Mouse (Mus musculus): ENCODE measurements at regions not wholly inside any gene's neighbourhood (a gene's known extent, or its start where the extent isn't known, plus 50 kb on each side); places are given as distances from the start of the nearest gene placed in this dataset.

- TF ChIP-seq CTCF (IDR thresholded peaks at IDR 0.05; ENCODE audit: low read depth): no peak
- no peaks in the 10 kb centered on the region for H3K4me1 ChIP-seq (replicated peaks; ENCODE audit: insufficient read depth, low read length)
- DNase-seq (ENCODE audit: low spot score) (no peak), ATAC-seq (replicated peaks; ENCODE audit: low FRiP score, low read depth) (no peak)
- H3K4me3 ChIP-seq (replicated peaks; ENCODE audit: low read depth, low read length): no peak overlapping the region
- no peak overlapping the region for H3K9ac ChIP-seq (ENCODE audit: low read depth, low read length)
- no peak overlapping the region for H3K4me2 ChIP-seq (ENCODE audit: low read length)
- 66% methylated on average over 4 of the region's 4 CpGs for WGBS
- H3K36me3 ChIP-seq (ENCODE audit: insufficient read depth, low read length): no peaks in the 10 kb centered on the region
- no peaks in the 10 kb centered on the region for H3K27me3 ChIP-seq (ENCODE audit: insufficient read depth, low read length)
- no peaks in the 10 kb centered on the region for H3K9me3 ChIP-seq (replicated peaks; ENCODE audit: low read length)
- no peak overlapping the region for H3K27ac ChIP-seq
Measured at GRCm38 (mm10) chr13:31254016-31254415, 280.0 kb downstream of the Gm5447 start.

DNA sequence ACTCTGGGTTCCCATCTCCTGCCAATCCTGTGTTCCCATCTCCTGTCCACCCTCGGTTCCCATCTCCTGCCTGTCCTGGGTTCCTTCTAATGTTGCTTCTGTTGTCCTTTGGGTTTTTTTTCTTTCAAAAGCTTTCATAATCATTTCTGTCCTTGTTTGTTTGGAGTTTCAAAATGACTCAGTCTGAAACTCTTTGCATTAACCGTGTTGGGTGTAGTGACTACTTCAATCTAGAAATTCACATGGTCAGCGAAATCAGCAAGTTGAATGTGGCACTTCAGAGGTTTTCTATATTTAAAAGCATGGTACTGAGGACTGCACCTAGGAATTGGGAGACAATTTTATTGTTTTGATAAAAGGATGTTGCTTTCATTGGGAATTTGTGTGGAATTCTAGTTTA lies 280.7 kb downstream of the Gm5447 start:
- H3K4me3 ChIP-seq (replicated peaks; ENCODE audit: low read depth, low read length): no peak overlapping the region
- TF ChIP-seq CTCF (IDR thresholded peaks at IDR 0.05; ENCODE audit: low read depth): no peak
- no peaks in the 10 kb centered on the region for H3K4me1 ChIP-seq (replicated peaks; ENCODE audit: insufficient read depth, low read length)
- H3K36me3 ChIP-seq (ENCODE audit: insufficient read depth, low read length): no peaks in the 10 kb centered on the region
- no peaks in the 10 kb centered on the region for H3K27me3 ChIP-seq (ENCODE audit: insufficient read depth, low read length)
- no peak for ATAC-seq (replicated peaks; ENCODE audit: low FRiP score, low read depth)
- H3K4me2 ChIP-seq (ENCODE audit: low read length): no peak overlapping the region
- no peaks in the 10 kb centered on the region for H3K9me3 ChIP-seq (replicated peaks; ENCODE audit: low read length)
- no peak overlapping the region for H3K27ac ChIP-seq
- 89% methylated on average over 3 of the region's 3 CpGs for WGBS
- DNase-seq (ENCODE audit: low spot score): no peak
- no peak overlapping the region for H3K9ac ChIP-seq (ENCODE audit: low read depth, low read length)

DNA sequence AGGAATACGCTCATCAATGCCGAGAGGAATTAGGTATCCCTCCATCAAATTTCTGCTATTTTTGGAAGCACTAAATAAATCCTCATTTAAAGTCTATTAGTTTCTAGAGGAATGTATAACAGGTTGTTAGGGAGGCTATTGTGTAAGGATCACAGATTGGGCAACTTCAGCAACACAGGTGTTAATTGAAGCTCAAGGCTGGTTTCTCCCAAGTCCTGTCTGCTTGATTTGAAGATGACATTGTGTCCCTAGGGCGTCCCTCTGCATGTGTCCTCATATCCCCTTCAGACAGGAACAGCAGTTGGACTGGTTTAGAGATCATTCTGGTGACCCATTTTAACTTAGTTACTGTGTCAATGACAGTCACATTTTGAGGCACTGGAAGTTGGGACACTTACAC lies 281.5 kb downstream of the Gm5447 start:
- no peaks in the 10 kb centered on the region for H3K4me1 ChIP-seq (replicated peaks; ENCODE audit: insufficient read depth, low read length)
- H3K27ac ChIP-seq: no peak overlapping the region
- ATAC-seq (replicated peaks; ENCODE audit: low FRiP score, low read depth): no peak
- H3K4me2 ChIP-seq (ENCODE audit: low read length): no peak overlapping the region
- no peaks in the 10 kb centered on the region for H3K27me3 ChIP-seq (ENCODE audit: insufficient read depth, low read length)
- no peaks in the 10 kb centered on the region for H3K36me3 ChIP-seq (ENCODE audit: insufficient read depth, low read length)
- DNase-seq (ENCODE audit: low spot score): no peak
- WGBS: 84% methylated on average over 3 of the region's 3 CpGs
- H3K9me3 ChIP-seq (replicated peaks; ENCODE audit: low read length): no peaks in the 10 kb centered on the region
- TF ChIP-seq CTCF (IDR thresholded peaks at IDR 0.05; ENCODE audit: low read depth): no peak
- no peak overlapping the region for H3K4me3 ChIP-seq (replicated peaks; ENCODE audit: low read depth, low read length)
- no peak overlapping the region for H3K9ac ChIP-seq (ENCODE audit: low read depth, low read length)

GRCm38 (mm10) chr13:31267865-31268264 lies 288.1 kb upstream of the Foxq1 start:
- H3K4me2 ChIP-seq (ENCODE audit: low read length): no peak overlapping the region
- H3K27me3 ChIP-seq (ENCODE audit: insufficient read depth, low read length): no peaks in the 10 kb centered on the region
- ATAC-seq (replicated peaks; ENCODE audit: low FRiP score, low read depth): no peak
- TF ChIP-seq CTCF (IDR thresholded peaks at IDR 0.05; ENCODE audit: low read depth): no peak
- WGBS: 78% methylated on average over 3 of the region's 3 CpGs
- no peak overlapping the region for H3K9ac ChIP-seq (ENCODE audit: low read depth, low read length)
- H3K4me1 ChIP-seq (replicated peaks; ENCODE audit: insufficient read depth, low read length): no peaks in the 10 kb centered on the region
- DNase-seq (ENCODE audit: low spot score): no peak
- no peak overlapping the region for H3K27ac ChIP-seq
- no peak overlapping the region for H3K4me3 ChIP-seq (replicated peaks; ENCODE audit: low read depth, low read length)
- no peaks in the 10 kb centered on the region for H3K9me3 ChIP-seq (replicated peaks; ENCODE audit: low read length)
- H3K36me3 ChIP-seq (ENCODE audit: insufficient read depth, low read length): no peaks in the 10 kb centered on the region

- ATAC-seq (replicated peaks; ENCODE audit: low FRiP score, low read depth): no peak
- Histone ChIP-seq H3K36me3 (ENCODE audit: insufficient read depth, low read length) (no peaks in the 10 kb centered on the region), H3K4me3 (replicated peaks; ENCODE audit: low read depth, low read length) (no peak overlapping the region), H3K4me1 (replicated peaks; ENCODE audit: insufficient read depth, low read length) (no peaks in the 10 kb centered on the region), H3K4me2 (ENCODE audit: low read length) (no peak overlapping the region), H3K27me3 (ENCODE audit: insufficient read depth, low read length) (no peaks in the 10 kb centered on the region), H3K27ac (no peak overlapping the region), H3K9me3 (replicated peaks; ENCODE audit: low read length) (no peaks in the 10 kb centered on the region), H3K9ac (ENCODE audit: low read depth, low read length) (no peak overlapping the region)
- TF ChIP-seq CTCF (IDR thresholded peaks at IDR 0.05; ENCODE audit: low read depth): no peak
- 39% methylated on average over 6 of the region's 6 CpGs for WGBS
- peak; percentile 15 for DNase-seq (ENCODE audit: low spot score)
Measured at GRCm38 (mm10) chr13:31276005-31276644, 279.8 kb upstream of the Foxq1 start.

- Histone ChIP-seq H3K4me2 (ENCODE audit: low read length) (no peak overlapping the region), H3K4me1 (replicated peaks; ENCODE audit: insufficient read depth, low read length) (no peaks in the 10 kb centered on the region), H3K9ac (ENCODE audit: low read depth, low read length) (no peak overlapping the region), H3K27me3 (ENCODE audit: insufficient read depth, low read length) (no peaks in the 10 kb centered on the region), H3K4me3 (replicated peaks; ENCODE audit: low read depth, low read length) (no peak overlapping the region), H3K27ac (no peak overlapping the region), H3K36me3 (ENCODE audit: insufficient read depth, low read length) (no peaks in the 10 kb centered on the region), H3K9me3 (replicated peaks; ENCODE audit: low read length) (no peaks in the 10 kb centered on the region)
- no peak for DNase-seq (ENCODE audit: low spot score)
- ATAC-seq (replicated peaks; ENCODE audit: low FRiP score, low read depth): no peak
- 94% methylated on average over 7 of the region's 7 CpGs for WGBS
- TF ChIP-seq CTCF (IDR thresholded peaks at IDR 0.05; ENCODE audit: low read depth): no peak
Measured at GRCm38 (mm10) chr13:31290630-31291029, 265.3 kb upstream of the Foxq1 start.

Data from kidney, postnatal 0 days (tissue).